Mouse (Mus musculus) ovary, postnatal 36 days (tissue): ENCODE measurements at regions not wholly inside any gene's neighbourhood (a gene's known extent, or its start where the extent isn't known, plus 50 kb on each side); places are given as distances from the start of the nearest gene placed in this dataset.

Experiments
- DNase-seq: peaks from one replicate; pipeline ENCODE4 v3.0.0; 2022; ENCODE audit warnings: low spot score, mixed read lengths

DNA sequence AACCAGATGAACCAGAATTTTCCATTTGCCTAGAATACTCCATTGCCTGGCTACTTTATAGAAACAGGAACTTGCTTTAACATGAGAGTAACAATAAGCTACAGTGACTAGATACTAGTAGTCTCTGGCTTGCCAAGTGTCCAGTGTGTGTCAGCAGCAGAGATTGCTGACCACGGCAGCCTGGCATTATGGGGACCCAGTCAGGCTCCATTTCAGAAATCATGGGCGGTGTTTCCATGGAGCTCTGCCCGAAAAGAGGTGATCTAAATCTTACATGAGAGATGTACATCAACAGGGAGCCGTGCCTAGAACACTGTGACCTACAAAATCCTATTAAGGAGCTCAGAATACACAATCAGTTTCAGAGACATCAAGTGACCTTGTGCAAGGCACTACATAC, 160.8 kb upstream of the Bcl6 start:
- no peak for DNase-seq

DNA sequence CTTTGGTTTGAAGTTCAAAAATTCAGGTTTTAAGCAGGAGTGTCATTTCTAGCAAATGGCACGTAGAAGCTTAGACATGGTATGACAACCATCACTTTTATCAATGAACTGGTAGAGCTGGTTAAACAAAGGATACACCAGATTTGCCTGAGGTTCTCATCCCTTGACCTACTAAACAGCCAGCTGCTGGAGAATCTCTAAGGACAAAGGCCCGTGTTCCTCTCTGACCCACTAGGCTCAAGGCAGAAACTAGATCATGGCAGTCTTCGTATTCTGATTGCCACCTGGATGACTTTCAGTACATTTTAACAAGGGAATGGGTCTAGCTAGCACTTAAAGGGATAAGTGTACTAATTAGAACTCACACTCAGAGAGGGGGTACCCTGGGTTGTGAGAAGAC, 155.2 kb upstream of the Bcl6 start:
- DNase-seq, result no peak

DNA sequence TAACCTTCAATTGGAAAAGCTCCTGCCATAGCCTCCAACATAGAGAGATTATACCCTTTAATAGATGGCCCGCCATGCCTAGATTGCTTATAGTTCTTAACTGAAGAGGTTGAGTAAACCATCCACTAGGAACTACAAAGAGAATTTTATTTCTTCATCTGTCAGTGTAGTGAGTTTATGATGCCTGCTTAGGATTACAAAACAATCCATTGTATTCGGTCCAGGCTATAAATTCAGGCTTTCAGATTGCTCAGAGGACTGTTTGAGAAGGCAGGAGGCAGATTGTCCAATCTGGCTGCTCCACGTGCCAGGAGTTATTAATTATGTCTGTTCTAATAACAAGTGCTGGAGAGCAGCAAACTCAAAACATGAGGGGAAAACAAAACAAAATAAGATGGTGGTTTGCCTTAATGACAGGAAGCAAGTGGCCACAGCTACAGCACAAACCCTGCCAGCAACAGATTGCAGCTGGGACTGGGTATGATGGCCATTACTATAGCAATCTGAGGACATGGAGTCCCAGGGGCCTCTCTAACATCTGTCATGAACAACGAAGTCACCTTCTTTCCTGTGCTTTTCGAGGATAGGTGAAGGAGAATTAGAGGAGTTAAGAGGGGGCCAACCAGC, 154.4 kb upstream of the Bcl6 start:
- DNase-seq, result no peak

DNA sequence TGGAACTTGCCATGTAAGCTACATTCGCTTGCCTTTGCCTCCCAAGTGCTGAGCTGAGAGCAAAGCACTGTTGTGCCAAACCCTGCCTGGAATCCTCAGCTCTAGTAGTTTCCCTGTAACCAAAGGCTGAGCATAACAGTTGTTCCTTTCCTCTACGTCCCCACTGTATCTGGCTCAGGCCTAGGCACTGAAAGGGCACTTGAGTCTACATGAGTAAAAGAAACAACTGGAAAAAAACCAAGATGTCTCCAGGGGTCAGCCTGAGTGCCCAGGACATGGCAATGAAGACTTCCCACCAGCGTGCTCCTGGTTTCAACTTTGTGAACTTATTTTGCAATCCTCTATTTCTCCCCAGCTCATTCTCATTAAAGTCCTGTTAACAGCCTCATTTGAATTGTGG, 150.5 kb upstream of the Bcl6 start:
- DNase-seq, result no peak

DNA sequence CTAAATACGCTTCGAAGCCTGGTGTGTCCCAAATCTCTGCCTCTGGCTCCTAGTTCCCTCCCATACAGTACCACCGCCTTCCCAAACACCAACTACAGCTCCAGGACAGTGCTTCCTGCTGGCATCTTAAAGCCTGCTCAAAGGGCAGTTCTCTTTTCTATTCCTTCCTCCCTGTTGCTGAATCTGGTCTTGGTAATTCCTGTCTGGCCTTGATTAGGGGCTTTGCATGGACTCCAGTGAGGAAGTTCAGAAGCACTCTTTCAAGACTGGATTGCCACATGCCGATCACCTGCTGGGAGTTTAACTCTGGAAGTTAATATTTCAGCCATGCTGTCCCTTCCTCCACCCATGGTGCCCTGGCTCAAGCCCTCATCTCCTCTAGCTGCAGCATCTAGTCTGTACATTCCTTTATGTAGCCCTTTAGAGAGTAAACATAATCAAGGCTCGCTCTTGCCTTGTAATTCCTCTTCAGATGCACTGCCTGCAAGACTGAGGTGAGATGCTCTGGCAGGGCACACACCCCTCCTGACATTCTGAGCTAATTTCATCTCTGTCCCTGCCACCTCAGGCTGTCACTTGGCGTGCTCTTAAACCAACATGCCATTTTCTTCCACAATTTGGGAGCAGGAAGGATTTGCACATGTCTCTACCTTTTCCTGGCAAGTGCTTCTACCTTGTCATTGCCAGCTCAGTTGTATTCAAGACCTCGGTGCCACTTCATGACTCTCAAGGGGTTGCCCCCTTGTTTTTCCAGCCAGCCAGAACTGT, 148.8 kb upstream of the Bcl6 start:
- no peak for DNase-seq

DNA sequence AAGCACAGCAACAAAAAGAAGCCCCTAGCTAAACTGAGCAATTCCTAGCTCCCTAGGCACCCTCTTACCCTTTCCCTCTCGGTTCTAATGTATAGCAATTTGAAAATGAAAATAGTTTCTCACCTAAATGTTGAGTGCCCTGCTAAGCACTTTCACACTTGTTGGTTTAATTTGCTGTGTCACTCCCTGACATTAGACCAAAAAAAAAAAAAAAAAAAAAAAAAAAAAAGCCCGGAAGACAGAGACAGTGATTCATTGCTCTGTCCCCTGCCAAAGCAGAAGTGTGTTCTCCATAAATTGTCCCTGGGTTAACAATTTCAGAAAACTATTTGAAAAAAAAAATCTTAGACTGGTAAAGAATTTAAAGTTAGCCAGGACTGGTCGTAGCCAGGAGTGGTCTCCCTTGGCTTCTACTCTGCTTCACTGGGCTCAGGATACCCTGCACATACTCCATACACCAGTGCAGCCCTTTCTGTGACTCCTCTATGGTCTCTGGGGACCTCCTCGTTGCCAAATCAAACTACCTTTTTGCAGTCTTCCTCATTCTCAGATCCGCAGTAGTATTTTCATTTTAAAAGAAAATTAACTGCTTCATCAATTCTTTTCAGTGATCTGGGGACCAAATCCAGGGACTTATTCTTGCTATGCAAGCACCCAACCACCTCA, 148.0 kb upstream of the Bcl6 start:
- DNase-seq, result no peak

DNA sequence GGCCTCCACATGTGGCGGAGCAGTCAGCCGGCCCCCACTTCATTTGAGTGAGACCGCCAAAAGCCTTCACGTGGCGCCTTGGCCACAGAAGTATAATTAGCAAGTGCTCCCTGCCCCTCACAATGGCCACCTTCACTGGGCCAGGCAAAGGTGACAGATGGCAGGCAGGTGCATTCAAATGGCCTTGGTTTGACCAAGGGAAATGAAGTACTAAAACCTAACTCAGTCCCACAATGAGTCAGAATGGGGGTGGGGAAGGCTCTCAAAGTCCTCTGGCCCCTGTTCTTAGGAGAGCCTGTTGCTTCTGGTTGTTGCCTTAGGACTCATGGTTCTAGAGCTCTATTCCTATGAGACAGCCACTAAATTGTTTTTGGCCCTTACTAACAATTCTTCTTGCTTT, 147.2 kb upstream of the Bcl6 start:
- no peak for DNase-seq

DNA sequence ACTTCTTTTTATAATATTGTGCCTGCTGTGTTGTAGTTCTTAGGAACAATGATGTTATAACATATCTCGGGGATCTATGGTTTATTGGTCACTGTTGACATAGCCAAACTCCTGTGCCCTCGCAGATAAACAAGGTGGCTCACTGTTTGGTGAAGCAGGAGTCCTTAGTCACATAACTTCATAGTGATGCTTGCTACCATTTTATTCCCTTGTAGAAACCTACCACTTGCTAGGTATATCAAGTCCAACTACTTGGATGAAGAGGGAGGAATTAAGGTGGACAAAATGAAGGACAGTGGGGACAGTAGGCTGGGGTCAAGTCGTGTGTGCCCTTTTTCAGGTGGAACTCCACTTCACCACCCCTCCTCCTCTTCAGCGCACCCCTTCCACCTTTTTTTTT, 146.7 kb upstream of the Bcl6 start:
- no peak for DNase-seq

DNA sequence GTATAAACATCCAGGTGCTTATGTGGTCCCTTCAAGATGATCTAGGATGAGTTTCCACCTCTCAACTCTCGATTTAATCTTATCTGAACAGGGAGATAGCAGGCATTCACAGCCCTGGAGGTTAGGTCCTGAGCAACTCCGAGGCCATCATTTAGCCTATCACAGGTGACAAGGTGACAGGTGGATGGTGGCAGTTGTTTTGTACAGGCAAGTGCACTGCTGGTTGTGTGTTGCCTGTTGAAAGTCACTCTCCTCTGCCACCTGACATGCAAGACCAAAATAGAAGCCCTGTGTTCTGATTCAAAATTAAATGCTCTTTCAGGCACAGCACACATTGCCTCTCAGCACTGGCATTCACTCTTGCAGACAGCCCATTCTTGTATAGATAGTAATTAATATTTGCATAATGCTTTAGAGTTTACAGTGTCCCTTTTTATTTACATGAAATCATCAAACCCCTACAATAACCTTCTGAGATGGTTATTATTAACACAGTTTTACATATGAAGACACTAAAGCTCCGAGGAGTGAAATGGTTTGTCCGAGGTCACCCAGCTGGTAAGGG, 145.9 kb upstream of the Bcl6 start:
- no peak for DNase-seq

DNA sequence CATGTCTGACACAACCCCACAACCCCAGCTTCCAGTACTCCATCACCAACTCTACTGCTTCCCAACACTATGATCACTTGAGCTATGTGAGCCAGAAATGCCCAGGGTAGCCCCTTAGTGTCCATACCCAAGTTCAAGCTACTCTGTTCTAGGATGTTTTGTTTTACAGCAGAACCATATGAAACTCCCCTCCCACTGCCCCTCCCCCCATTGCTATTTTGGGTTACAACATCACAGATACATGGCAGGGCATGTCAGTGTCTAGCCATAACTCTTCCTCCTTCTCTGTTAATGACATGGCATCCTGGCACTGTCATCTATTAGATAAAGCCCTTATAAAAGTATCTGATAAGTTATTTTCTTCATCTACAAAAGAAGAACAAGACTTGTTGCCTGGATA, 142.0 kb upstream of the Bcl6 start:
- no peak for DNase-seq

DNA sequence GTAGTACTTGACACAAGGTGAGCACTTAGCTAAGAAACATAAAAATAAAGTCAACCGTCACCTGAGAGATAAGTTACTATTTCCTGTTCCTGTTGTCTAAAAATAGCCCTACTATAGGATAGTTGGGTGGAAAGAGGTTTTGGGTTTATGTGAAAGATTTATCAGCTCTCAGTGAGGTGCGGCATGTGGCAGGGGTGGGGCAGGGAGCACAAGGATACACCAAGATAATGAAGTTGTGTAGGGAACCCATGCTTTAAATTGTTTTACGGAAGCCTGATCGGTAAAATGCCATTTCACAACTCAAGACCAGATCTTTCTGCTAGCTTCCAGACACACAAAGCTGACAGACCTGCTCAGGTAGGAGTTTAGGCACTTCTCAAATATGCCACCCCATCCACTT, 141.0 kb upstream of the Bcl6 start:
- DNase-seq, result no peak

DNA sequence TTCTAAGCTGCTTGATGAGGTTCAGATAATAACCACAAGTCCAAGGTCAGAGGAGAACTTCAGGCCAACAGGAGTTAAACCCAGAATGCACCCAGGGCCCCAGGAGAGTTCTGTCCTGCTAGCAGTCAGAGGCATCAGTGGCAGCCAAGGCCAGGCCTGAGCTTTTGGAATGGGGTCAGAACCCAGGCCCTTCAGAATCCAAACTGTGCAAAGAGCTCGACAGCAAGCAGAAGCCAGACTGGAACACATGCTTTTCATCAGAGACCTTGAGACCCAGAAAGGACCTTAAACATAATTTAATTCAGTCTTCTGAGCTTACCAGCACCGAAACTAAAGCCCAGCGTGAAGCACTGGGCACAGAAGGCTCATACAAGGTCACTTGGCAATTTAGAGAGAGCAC, 139.9 kb upstream of the Bcl6 start:
- DNase-seq, result peak; percentile 16

DNA sequence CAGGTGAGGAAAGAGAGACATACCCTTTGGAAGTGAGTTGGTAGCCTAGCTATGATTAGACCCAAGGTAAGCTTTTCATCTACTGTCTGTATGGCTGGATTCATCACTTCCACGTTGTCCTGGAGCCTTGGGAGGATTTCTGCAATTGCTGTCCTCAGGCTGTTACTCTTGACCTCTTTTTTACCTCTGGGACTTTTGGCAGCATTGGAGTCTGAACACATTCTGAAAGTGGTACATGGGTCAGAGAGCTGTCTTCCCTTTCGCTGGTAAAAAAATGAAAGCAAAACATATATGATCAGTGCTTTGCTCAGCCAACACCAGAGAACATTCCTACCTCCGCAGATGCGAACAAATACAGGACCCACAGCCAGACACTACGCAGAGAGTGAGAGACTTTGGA, 136.1 kb upstream of the Bcl6 start:
- DNase-seq, result no peak

DNA sequence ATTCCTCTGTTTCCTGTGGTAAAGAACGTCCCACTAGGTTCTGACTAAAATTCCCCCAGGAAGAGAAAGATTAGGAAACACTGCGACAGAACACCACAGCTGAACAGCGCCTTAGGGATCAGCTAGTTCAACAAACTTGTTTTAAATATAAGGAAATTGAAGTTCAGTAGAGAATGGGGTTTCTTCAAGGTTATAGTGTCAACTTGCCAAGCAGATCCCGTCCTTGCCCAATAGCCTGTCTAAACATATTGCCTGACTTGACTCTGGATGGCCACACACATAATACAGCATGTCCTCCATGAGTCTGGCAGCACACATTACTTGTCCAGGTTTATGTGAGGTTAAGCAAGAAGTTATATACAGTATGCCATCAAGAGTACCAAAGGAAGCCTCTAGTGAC, 135.4 kb upstream of the Bcl6 start:
- no peak for DNase-seq

DNA sequence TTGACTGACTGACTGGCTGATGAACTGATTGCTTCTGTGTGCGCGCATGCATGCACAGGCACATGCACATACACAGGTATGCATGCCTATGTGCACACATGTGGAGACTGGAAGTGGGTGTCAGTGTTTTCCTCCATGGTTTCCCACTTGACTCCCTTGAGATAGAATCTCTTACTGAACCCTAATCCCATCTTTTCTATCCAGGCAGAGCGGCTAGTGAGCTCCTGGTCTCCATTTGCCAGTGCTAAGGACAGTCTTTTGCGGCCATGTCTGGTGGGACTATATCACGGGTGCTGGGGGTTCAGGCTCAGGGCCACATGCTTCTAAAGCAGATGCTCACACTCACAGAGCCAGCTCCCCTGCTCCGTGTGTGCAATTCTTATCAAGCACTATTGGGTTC, 133.0 kb upstream of the Bcl6 start:
- no peak for DNase-seq

DNA sequence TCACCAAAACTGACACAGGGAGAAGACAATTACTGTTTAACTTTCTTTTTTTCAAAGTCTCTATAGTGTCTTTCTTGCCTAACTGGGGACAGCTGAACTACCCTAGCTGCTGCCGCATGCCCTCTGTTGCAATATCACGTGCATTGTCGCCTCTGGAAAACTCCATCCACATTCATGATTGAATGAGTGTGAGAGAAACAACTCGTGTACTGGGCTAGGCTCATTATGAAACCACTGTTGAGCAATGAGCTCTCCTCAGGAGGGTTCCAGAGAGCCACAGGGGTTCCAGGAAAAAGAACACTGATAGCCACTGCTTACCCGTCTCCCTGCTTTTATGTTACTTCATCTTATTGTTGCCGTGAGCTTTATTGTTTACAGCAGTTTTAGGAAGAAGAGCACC, 132.2 kb upstream of the Bcl6 start:
- DNase-seq, result peak; percentile 13

DNA sequence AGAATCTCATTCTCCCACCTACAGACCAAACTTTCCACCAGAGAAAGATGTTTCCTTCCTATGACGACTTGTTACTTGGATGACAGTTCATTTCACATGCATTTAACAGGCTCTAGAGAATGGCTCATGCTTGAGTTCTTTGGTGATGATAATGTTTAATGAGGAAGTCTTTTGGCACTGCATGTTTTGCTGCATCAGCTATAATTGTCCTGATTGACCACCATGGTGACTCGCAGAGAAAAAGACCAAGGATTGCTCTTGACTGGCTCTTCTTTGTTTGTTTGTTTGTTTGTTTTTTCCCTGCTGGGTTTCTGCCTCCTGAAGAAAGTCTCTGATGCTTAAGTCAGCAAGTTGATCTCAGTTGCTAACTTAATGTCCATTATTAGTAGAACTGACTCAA, 129.8 kb upstream of the Bcl6 start:
- no peak for DNase-seq

DNA sequence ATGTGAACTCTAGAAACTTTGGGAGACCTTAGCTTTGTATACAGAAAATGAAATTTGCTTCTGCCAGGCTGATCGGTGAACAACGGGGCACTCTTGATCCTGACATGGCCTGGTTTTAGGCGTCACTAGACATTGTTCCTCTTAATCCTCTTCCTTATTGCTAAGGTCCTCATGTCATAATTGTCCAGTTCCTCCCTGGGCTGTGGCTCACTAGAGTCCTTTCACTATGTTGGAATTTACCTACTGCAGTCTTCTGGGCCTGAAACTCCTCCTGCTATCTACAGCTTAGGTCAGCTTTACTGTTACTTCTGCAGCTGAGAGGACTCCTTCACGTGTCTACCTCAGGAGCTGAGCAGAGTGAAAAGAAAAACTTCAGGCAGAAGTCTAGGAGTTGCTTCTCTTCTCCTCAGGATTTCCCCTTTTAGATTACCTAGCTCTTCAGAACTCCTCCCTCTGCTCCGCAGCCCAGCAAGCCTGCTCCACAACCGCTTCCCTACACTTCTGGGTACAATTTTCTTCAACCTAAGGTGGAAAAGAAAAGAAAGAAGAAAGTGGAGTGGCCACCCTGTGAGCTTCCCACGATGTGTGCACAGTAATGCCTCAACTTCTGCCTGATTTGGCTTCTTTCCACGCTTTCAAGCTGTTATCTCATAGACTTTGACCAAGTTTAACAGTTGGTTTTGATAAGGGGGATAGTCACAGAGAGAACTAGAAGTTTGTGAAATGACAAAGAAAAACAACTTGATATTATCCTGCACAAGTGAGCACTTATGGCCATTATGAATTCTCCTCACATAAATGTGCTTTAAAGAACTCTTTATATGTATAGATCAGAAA, 114.4 kb upstream of the Bcl6 start:
- DNase-seq, result no peak

DNA sequence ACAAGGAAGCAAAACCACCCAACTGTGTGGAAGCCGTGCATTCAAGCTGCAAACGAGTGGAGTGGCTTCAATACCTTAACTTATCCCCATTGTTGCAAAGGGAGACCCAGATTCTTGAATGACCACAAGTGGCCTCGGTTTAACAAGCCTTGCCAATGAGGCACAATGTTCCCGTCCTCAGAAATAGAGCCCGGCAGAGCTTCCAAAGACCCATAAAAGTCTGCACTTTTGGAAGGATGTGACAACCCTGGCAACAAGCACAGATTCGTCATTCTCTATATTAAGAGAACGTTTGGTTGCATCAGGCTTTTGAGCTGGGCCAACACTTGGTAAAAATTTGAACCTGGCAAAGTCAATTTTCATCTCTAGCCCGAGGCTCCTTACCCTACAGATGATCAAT, 108.9 kb upstream of the Bcl6 start:
- no peak for DNase-seq

DNA sequence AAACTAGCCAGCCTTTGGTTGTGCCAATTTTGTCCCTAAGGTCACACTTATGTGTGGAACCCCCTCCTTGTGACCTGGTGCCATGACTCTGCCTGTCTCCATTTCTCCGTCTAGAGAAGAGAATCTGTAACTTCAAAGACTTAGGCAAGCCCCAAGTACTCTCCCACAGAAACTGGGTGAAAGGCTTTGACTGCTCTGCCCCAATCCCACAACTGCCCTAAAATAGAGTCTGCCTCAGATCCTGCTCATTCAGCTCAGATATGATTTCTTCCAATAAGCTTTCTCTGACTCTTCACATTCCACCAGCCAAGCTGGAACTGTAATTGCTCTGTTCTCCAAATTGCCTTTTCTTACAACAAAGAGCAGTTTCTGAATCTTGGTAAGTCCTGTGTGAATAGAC, 107.4 kb upstream of the Bcl6 start:
- no peak for DNase-seq

DNA sequence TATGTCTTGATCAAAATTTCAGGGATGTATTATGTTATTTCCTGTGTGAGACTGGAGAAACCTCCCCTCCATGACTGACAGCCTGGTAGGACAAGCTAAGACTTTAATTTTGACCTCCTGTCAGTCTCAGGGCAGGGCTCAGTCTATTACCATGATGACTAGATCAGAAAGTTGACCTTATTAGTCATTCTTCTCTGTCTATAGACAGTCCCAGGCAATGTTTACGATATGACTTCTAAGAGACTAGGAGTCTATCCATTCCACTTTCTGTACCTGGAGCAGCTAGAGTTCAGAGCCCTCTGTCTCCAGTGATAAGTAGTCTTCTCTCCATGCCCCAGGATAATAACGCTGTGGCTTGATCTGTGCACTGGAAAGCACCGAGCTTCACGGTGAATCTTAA, 107.0 kb upstream of the Bcl6 start:
- no peak for DNase-seq

DNA sequence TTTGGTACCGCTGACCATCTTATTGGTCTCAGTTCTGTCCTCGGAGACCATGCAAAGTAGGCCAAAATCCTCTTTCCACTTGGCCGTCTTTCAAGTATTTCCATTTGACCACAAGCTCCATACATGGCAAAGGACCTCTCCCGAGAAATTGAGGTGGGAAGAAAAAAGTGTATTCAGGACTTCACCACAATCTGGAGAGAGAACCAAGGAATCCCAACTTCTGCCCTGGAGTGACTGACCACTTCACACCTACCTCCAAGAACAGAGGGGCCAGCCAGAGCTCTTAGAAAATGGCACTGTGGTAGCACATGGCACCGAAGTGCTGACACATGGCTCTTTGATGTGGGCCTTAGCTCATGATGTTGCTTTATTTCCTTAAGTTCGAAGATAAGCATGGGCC, 105.9 kb upstream of the Bcl6 start:
- no peak for DNase-seq
